Mouse (Mus musculus): ENCODE results near the gene Ceacam1.

GRCm38 (mm10) chr7:25436226-25436625 is 41.2 kb downstream of the Ceacam1 start:
- TF ChIP-seq EP300 (IDR thresholded peaks at IDR 0.05; ENCODE audit: low read depth) (no peak), CTCF (IDR thresholded peaks at IDR 0.05; ENCODE audit: low read depth) (no peak)

Data from liver, postnatal 0 days (tissue).